Mouse (Mus musculus) cerebral cortex, adult 2 months (tissue): ENCODE measurements around the gene Clip2.

Experiments used
- WGBS: fragments of 180-500 bp; shearing (Covaris S2); methylation state at CpG from one replicate; pipeline ENCODE4 v1.1.7; 2018; 5-methylcytosine and 5-hydroxymethylcytosine counted together

Clip2 gene

DNA sequence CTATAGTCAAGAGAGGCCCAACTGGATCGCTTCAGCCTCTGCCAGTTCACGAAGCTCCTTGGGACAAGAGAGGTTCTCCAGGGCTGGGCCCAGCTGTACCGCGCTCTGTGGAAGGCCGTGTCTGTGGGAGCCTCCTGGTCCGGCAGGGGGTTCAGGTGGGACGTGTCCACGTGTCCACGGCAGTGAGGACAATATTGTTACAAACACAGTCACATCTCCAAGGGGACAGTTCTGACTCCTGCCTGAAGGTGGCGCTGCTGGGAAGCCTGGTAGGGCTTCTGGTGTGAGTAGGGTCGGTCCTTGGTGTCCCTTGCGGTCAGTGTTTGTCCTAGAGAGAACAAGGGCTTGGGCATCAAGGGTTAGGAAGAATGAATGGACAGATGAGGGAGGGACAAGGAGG lies 61.8 kb downstream of the Clip2 start:
- WGBS = 88% methylated on average over 12 of the region's 12 CpGs

DNA sequence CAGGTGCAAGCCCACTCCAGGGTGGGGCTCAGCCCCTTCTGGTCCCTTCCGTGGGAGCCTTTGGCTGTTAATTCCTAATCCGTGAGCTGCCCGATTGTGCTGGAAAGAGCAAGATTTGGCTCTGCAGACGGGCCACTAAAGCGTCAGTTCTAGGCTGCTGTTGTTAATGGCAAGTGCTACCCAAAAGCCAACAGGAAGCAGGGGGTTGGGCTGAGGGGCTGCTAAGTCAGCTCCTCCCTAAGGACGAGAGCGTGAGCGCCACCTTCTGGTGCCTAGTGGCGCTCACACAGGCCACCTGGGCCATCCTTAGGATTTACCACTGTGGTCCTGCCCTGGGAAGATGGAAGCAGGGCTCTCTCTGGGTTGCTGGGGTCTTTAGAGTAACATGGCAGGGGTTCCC lies 62.7 kb downstream of the Clip2 start:
- 39% methylated on average over 9 of the region's 9 CpGs for WGBS

DNA sequence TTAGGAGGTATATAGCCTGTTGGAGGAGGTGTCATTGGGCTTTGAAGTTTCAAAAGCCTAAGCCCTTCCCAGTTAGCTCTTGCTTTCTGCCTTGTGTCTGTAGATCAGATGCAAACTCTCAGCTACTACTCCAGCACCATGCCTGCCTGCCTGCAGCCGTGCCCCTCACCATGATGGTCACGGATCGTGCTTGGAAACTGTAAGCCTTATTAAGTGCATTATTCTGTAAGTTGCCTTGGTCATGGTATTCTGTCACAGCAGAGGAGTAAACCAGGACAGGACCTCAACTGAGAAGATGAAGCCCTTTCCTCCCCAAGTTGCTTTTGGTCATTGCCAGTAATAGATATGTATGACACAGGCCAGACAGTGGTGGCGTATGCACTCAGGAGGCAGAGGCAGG lies 63.6 kb downstream of the Clip2 start:
- WGBS = 85% methylated on average over 4 of the region's 4 CpGs

DNA sequence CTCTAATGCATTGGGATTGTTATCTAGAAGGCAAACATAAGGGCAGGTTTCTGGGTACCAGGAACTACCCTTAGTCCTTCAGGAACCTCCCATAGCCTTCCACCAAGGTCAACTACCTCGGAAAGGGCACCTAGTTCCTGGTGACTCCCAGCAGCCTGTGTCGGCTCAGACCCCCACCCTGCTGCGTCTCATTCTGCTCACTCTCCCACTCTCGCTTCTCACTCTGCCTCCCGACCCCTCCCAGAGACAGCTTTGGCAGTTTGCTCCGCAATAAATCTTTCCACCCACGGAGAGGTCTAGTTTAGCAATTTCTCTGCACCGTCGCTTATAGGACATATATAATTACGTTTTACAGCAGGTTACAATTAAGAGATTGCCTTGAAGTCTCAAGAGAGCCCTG lies 64.2 kb downstream of the Clip2 start:
- 43% methylated on average over 10 of the region's 10 CpGs for WGBS

DNA sequence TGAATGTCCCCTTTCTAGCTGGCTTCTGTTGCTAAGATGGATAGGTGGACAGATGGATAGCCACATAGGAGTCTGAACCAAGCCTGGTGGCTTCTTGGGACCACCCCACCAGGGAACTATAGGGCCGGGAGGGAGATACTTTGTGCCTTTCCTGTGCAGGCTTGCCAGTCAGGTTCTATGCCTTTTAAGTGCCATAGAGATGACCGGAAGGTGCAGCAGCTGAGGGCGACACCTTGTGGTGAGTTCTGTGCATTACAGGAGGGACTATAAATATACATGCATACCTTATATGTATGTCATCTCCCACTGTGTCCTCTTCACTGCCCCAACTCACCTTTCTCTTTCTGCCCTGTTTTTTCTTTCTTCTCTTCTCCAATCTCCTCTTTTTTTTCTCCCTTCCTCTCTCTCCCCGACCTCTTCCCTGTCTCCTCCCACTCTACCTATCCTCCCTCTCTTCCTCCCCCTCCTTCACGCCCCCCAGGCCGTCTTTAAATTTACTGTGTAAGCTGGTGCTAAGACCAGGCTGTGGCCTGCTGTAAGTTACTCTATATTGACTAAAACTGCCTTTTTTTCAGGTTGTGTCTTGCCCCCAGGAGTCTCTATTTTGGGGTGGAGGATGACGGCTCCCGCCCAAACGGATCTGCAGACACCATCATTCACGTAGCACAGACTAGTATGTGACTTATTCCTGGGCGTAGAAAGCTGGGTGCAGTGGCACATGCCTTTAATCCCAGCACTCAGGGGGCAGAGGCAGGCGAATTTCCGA lies 66.2 kb downstream of the Clip2 start:
- WGBS = 41% methylated on average over 13 of the region's 13 CpGs

DNA sequence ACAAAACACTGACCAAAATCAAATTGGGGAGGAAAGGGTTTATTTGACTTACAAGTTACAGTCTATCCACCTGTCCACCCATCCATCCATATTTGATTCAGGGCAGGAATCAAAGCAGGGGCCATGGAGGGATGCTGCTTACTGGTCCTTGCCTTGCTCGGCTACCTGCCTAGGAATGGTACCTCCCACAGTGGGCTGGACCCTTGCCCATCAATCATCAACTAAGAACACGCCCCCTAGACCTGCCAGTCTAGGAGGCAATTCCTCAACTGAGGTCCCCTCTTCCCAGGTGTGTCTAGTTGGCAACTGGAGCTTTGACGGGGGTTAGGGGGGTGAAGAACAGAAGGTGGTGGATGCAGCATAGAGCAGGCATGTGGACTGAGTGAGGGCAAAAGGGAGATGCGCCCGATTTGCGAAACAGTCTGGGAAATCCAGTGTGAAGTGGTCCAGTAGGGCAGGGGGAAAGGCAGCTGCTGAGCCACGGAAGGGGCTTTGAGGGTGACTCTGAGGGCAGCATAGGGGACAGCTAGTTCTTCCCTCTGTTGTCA lies 67.0 kb downstream of the Clip2 start:
- WGBS = 82% methylated on average over 7 of the region's 7 CpGs

DNA sequence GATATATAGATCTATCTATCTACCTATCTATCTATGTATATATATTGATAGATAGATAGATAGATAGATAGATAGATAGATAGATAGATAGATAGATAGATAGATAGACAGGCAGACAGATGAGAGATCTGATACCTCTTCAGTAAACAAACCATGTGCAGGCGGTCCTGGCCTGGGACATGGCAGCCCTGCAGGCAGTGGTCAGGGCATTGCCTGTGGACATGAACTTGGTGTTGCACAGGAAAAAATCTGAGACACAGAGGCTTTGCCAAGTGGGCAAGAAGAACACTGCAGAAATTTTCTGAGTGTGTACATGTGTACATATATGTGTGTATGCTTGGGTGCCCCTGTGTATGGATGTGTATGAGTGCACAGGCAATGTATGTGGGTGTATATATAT lies 68.9 kb downstream of the Clip2 start:
- WGBS = 100% methylated on average over 1 of the region's 1 CpGs

DNA sequence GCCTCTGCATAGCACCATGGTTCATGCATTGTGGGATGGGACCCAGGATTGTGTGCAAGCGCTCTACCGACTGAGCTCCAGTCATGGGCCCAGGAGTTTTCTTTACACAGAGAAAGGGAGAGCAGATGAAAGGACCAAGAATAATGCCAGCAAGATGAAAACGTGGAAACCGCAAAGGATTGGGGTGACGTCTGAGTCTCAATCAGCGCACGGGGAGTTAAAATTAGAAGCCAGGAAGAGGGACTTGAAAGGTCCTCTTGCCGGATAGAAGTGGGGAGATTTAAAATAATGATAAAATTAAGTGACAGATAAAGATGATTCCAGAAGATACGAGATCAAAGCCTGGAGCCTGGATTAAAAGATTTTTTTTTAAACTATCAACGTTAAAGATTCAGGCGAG lies 69.9 kb downstream of the Clip2 start:
- WGBS = 63% methylated on average over 11 of the region's 11 CpGs

GRCm38 (mm10) chr5:134475686-134476085 lies 76.5 kb downstream of the Clip2 start:
- 96% methylated on average over 7 of the region's 7 CpGs for WGBS

DNA sequence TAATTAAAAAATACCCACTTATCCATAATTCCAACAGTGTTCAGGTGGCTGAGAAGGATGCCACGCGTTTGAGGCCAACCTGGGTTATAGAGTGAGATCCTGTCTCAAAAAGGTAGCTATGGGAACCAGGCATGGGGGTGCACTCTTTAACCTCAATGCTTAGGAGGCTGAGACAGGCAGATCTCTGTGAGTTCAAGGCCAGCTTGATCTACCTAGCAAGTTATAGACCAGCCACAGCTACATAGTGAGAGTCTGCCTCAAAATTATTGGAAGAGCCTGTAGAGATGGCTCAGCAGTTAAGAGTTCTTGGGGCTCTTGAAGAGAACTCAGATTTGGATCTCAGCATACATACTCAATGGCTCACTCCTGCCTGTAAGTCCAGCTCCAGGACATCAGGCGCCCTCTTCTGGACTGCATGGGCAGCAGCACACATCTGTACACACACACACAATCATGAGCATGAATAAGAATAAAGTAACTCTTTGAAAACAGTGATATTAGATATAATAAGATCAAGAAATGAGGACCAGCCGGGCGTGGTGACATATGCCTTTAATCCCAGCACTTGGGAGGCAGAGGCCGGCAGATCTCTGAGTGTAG lies 77.1 kb downstream of the Clip2 start:
- 94% methylated on average over 6 of the region's 6 CpGs for WGBS

DNA sequence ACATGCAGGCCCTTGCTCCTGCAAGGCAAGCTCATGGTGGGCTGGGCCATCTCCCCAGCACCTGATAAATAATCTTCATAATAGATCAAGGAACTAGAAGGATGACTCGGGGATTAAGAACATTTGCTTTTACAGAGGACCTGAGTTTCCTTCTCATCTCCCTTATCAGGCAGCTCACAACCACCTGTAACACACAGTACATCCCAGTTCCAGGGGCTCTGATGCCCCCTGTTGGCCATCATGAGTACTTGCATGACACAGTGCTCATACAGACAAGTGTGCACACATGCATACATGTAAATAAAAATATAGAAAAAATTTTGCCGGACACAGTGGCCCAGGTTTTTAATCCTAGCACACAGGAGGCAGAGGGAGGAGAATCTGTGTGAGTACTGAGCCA lies 78.3 kb downstream of the Clip2 start:
- WGBS = 89% methylated on average over 2 of the region's 2 CpGs

GRCm38 (mm10) chr5:134470538-134471169 lies 81.6 kb downstream of the Clip2 start:
- WGBS = 68% methylated on average over 8 of the region's 8 CpGs

- WGBS = over 99% methylated on average over 7 of the region's 7 CpGs
These were observed 82.6 kb downstream of the Clip2 start for GRCm38 (mm10) chr5:134469559-134470150.

- 43% methylated on average over 10 of the region's 10 CpGs for WGBS
These were observed 84.0 kb downstream of the Clip2 start for GRCm38 (mm10) chr5:134468158-134468765.

GRCm38 (mm10) chr5:134467030-134467549 lies 85.1 kb downstream of the Clip2 start:
- 62% methylated on average over 8 of the region's 8 CpGs for WGBS

GRCm38 (mm10) chr5:134466296-134467029 lies 85.8 kb downstream of the Clip2 start:
- WGBS = 38% methylated on average over 21 of the region's 21 CpGs

- WGBS = 100% methylated on average over 1 of the region's 1 CpGs
These were observed 87.0 kb downstream of the Clip2 start for GRCm38 (mm10) chr5:134465197-134465596.

- 92% methylated on average over 5 of the region's 5 CpGs for WGBS
These were observed 88.0 kb downstream of the Clip2 start for GRCm38 (mm10) chr5:134464225-134464624.

DNA sequence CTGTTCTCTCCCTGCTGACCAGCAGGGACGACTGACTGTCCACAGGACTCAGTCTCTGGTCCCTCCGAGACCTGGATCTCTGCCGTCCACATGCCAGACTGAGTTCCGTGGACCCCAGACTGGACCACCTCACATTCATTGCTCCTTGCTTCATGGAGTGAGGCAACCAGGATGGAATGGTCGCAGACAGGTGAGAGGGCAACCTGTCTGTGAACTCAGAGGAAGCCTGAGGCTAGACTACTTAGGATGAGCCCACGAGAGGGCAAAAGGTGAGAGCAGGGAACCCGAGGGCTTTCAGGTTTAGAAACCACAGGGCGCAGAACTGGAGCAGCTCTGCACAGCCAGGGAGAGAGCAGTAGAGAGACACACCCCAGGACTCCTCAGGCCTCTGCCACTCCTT lies 89.5 kb downstream of the Clip2 start:
- 92% methylated on average over 8 of the region's 8 CpGs for WGBS

- 94% methylated on average over 2 of the region's 2 CpGs for WGBS
These were observed 89.9 kb downstream of the Clip2 start for GRCm38 (mm10) chr5:134462316-134462715.

DNA sequence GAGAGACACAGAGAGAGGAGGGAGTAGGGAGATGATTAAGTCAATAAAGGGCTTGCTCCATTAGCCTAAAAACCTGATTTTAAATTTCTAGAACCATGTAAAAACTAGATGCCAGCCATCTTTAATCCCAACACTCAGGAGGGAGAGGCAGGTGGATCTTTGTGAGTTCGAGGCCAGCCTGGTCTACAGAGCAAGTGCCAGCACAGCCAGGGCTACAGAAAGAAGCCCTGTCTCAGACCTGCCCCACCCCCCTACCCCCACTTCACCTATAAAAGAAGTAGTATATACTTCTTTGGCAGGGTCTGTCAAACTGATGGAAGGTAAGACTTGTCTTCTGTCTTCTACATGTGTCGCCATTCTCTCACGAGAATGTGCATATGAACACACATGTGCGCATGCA lies 91.7 kb downstream of the Clip2 start:
- 95% methylated on average over 4 of the region's 4 CpGs for WGBS
